Mouse (Mus musculus) megakaryocyte, adult 5-6 weeks (primary cell): ENCODE data around the gene Nt5c2. TPM values are rescaled to one million over a fixed set of nuclear protein-coding genes. Genes with fewer than 3 reads are reported as not detected.

Experiments
- ATAC-seq: 2 replicates; pipeline ENCODE4 v1.8.0; 2016; ENCODE audit warnings: mild to moderate bottlenecking, inconsistent platforms; ENCODE audit not compliant: poor library complexity, severe bottlenecking
- total RNA-seq, 2 experiments: library from RNA; stranded (forward) in 1 of 2; stranded (reverse) in 1 of 2; fragments of 153-499, 151-499 nt in 1 of 2; fragments of 221-1000, 200-1000 nt in 1 of 2; gene quantifications; 2 replicates each; pipeline versions ENCODE4 v1.2.3 to v1.2.4; 2015 to 2017

Nt5c2 gene
- total RNA-seq, 2 experiments from 2014 or later: 36.1 to 43.6 TPM

DNA sequence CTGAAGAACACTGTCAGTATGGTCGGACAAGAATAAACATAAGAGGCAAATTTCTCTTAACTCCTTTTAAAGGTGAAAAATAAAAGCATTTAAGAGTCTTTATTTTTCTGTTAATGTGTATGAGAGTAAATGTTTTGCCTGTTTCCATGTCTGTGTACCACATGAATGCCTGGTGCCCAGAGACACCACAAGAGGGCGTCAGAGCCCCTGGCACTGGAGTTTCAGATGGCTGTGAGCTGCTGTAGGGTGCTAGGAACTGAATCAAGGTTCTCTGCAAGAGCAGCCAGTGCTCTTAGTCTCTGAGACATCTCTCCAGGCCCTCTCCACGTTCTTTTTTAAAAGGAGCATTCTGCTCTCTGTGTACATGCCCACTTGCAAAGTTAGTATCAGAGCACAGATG lies 117.8 kb downstream of the Nt5c2 start:
- ATAC-seq: no peak

DNA sequence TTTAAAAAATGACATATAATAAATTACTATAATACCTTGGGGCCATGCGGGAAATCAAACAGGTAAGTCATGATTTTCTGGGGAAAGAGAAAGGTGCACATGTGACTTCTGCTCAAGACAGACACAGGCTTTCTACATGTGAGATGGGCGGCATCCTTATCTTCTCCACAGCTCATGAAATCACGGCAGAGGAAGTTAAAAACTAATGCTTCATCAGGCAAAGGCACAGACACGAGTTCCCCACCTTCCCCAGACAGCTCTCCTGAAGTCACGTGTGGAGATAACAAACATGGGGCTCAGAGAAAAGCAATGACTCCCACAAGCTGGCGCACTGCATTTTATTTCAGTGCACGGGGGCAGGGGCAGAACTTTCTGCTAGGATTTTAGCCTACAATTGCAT lies 121.5 kb downstream of the Nt5c2 start:
- no peak for ATAC-seq

DNA sequence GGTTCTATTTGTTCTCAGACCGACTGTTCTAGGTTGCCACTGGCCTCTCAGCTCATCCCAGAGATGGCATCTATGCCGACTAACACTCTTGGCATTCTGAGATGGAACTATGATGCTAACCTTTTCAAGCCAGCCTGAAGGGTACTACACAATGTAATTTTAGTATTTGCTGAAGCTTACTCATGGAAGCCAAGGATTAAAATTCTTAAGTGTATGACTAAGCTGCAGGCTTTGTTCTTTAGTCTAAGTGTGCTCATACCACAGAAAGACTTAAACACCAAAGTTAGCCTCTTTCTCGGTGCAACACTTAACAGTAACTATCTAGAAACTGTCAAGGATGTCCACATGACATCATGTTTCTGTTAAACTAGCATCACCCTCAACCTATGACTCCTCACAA lies 122.1 kb downstream of the Nt5c2 start:
- no peak for ATAC-seq

DNA sequence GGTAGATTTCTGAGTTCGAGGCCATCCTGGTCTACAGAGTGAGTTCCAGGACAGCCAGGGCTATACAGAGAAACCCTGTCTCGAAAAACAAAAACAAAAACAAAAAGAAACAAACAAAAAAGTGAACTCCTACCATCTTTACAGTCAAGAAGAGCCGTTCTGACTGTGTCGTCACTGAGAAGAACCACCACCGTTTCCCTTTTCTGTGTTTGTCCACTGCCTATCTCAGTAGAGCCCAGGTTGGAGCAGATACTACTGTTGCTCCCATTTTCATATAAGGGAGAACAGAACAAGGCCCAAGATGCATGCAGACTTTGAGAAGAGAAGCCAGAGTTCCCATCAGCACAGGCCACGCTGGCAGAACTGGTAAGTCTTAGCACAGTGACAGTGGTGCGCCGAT lies 124.3 kb downstream of the Nt5c2 start:
- no peak for ATAC-seq

DNA sequence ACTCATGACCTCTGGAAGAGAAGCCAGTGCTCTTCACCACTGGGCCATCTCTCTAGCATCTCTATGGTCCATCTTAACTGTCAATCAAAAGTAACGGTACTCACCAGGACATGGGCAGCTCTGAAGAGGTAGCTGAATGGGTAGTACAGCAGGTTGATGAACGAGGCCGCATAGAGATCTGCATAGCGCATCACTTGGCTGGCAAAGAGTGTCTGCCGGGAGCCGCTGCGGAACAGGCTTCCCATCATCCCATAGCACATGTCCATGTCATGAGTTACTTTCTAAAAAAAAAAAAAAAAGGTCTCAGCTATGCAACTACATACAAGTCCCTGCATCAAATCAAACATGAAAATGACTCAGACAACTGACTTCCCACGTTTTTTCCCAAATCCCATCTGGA lies 125.3 kb downstream of the Nt5c2 start:
- no peak for ATAC-seq

DNA sequence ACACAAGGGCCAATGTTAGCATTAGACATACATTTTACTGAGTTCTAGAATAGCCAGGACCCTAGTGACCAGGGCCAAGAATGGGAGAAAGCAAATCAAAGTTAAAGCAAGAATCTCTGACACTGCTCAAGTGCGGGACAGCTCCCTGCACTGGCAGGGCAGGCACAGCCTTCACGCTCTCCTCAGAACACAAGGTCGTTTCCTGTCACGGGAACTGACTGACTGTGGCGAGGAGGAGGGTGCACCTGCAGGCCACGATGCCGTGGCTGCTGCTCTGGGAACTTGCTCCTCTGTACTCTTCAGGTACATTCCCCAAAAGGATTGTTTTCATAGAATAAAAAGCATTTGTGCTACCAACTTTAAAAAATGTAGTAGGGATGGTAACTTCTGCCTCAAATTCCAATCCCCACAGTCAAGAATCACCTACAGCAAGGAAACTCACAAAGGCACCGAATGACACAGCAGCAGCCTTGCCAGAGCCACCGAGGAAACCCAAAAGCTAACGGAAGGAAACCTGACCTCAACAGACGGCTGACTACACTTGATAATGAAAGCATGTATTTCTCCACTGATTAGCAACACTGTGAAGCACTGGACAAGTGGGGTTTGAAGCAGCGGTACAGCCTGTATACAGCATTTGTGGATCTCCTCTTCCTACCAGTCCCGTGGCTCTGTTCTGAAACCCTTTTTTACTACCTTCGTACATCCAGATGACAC lies 127.0 kb downstream of the Nt5c2 start:
- peak; percentile 76 for ATAC-seq

DNA sequence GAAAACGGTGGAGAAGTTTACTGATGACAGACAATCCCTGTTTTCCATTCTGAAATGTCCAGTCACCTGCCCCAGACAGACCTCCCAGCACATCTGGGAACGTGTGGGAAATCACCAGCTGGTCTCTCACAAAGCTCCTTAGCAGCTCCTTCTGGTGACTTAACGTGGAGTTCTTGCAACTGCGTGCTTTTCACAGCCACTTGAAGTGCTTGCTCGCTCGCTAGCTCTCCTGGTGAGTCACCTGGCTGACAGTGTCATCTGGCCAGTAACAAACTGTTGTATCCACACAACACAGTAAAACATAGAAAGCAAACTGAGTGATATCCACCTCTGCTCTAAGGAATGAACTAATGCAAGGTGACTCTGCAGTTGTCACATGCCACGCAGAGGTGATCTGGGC lies 128.1 kb downstream of the Nt5c2 start:
- no peak for ATAC-seq

DNA sequence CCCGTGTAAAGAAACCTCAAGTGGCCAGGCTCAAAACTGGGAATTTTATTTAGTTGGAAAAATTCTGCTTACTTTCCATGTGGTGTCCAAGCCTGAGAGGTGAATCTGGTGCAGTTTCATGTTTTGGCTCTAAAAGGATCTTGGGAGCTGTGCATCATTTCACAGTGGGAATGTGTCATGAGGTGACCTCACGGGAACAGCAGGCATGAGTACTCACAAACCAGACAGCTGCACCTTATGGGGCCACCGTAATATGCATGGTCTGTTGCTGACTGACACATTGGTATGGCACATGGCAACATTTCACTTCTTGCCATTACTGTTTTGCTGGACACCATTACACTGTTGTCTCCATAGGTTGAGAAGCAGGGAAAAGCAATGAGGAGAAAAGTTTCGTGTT lies 129.6 kb downstream of the Nt5c2 start:
- ATAC-seq: no peak

DNA sequence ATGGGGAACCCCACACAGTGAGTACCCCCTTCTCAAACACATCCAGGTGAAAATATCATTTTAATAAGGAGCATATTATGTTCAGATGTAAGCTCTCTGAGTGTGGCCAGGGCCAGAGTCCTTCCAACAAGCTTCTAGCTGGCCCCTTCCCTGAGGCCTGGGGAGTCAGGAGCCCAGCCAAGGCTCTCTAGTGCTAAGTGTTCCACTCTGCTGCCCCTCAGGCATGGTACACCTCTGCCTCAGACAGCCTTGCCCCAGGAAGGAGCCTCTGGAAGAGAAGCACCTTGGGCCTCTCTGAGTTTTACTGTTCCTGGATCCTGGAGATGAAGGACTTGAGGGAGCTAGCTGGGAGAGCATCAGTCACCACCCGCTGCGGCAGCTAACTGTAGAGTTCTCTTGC lies 135.1 kb downstream of the Nt5c2 start:
- no peak for ATAC-seq

DNA sequence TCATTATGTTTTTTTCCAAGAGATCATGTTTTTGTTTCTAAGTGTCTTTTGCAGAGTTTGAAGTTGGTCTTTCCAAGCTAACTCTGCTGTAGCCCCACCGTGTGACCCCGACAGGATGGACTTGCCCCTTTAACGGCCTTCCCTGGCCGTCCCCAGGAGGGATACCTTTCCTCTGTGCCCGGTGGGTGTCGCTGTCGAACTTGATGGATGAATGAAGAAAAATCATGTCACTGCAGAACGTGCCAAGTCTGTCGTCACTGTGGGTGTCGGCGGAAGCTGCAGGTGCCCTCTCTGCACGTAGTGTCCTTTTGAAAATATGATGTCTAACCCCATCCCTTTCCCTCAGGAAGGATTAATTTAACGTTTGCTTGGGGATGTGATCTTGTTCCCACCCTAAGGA lies 136.6 kb downstream of the Nt5c2 start:
- ATAC-seq: peak; percentile 59

DNA sequence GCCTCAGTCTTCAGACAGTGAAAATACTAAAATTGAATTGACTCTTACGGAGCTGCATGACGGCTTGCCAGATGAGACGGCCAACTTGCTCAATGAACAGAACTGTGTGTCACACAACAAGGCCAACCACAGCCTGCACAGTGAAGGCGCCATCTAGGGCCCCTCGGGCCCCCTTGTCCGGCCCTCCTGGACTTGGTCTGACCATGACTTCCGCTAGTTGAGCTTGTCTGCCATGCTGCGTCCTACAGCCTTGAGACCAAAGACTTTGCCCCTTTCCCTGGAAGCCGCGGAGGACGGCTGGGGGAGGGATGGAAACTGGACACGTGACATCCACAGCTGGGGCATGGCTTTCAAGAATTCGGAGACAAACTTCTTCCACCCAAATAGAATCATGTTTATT lies 137.1 kb downstream of the Nt5c2 start:
- ATAC-seq: no peak

DNA sequence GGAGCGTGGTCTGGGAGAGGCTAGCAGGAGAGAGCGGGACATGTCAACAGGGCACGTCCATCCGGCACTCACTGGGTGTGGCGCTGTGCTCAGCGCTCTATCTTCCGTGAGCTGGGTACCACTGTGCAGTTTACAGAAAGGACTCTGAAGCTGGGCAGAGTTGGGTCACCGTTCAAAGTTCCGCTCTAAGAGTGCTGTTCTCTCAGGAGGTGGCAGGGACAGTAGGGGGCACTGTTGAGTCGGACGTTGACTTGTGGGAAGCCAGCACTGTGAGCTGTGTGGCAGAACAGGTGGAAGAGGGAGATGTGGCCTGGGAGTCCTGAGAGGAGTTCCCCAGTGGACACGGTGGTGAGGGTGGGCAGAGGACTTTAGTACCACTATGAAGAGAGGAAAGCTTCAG lies 139.2 kb downstream of the Nt5c2 start:
- ATAC-seq: peak; percentile 94

DNA sequence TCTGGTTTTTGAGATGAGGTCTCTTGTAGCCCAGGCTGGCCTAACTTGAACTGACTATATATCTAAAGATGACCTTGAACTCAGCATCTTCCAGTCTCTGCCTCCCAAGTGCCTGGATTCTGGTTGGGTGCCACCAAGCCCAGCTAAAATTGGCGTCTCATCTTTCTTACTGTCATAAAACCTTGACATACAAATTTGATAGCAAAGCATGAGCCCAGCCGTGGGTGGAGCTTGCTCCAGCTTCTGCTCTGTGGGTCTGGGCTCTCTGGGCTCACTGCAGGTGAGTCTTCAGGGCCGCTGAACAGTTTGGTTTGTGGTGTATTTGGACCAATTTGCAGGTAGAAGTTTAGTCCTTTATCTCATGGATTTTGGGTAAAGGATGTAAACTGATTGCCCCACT lies 141.0 kb downstream of the Nt5c2 start:
- ATAC-seq: no peak

DNA sequence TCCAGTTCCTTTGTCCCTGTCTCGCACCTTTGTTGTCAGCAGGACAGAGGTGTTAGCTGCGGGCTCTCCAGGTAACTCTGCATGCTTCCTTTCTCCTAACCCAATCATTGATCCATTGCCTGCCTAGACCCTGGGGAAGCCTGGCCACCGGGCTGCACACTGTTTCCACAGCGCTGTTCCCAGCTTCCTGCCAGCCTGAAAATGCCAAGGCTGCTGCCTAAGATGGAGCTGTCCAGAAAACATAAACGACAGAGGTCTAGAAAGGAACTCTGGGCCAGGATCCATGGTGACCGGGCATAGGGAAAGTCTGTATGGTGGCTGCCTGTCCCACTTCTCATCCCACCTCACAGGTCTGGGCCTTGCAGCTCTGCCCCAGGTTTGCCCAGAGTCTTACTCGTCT lies 143.3 kb downstream of the Nt5c2 start:
- no peak for ATAC-seq

DNA sequence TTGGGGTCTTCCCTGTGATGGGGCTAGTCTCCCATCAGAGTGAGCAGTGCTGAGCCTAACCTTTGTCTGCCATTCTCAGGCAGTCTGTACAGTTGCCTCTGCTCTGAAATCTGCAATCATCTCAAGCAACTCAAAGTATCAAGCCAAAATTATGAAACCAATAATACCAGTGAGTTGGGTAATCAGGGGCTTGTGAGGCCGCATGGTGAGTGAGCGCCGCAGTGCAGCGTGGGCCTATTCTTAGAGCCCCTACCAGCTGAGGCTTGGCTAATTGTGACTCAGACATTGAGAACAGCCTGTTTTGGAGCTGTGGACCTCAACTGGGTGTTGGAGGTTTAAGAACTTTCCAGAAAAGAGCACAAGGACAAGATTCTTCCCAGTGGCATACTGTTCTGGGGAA lies 143.9 kb downstream of the Nt5c2 start:
- ATAC-seq: no peak

DNA sequence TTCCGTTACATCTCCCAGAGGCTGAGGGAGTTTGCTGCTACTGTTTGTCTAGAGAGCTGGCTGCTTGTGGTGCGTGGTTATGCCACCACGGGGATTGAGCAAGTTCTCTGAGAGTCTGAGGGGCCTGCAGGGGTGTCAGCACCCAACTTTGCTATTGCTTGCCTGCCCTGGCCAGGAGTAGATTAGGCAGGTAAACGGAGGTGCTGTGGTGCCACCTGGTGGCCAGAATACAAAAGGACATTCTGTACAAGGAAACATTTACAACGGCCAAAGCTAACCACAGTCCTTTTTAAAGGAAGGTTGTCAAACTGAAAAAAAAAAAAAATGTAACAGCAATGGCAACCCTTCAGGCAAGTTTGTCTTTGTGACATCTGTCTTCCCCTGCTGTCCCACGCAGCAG lies 145.4 kb downstream of the Nt5c2 start:
- ATAC-seq: peak; percentile 93

DNA sequence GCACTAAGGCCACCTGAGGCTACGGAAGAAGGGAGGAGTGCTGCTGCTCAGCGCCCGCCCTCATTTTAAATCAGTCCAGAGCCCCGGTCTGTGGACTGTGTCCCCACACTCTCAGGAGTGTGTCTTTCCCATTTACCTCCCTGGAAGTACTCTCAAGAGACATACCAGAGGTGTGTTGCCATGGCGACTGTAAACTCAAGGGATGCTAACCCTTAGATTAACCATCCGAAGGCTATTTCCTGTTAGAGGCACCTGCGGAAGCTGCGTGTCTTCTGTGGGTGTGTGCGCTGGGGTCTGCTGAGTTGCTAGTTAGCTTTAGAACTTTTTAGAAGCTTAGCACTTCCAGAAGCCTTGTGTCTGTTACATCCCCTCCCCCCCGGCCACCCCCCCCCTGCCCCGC lies 145.9 kb downstream of the Nt5c2 start:
- peak; percentile 38 for ATAC-seq

DNA sequence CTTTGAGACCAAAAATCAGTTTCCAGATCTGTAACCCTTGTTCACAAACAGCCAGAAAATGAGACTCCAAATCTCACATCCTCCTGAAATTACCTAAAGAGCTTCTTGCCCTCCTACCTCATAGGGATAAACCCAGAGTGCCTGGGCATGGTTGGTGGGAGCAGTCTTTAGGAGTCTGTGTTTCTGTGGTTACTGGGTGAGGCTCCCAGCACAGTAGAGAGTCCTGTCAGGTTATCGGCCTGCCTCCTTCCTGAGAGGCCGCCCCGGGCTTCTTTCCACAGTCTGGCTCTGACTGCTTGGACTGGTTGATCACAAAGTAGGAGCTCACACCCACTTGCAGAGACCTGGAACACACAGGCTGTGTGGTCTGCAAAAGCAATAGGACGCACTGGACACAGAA lies 149.6 kb downstream of the Nt5c2 start:
- no peak for ATAC-seq

DNA sequence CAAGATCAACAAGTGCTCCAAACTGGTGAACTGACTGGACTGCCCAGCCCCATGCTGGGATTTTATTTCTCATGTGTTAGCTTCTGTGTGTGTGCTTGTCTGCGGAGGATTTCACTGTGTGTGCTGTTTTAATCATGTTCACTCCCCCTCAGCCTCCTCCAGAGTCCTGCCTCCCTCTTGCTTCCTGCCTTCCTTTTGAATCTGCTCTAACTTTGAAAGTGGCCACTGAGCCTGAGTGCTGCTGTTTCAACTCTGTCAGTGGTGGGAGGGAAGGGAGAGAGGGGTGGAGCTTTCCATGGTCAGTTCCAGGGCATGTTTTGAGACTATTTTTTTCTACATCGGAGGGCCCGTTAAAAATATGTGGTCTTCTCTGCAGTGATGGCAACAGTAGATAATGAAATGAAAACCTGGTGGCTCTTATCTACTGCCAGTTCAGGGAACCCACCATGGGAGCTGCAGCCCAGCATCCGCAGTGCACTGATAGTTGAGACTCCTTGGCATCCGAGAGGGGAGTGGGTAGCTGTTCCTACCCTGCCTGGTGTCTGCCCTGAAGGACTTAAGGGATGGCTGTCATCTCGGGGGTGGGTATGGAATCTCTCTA lies 150.1 kb downstream of the Nt5c2 start:
- ATAC-seq: no peak

DNA sequence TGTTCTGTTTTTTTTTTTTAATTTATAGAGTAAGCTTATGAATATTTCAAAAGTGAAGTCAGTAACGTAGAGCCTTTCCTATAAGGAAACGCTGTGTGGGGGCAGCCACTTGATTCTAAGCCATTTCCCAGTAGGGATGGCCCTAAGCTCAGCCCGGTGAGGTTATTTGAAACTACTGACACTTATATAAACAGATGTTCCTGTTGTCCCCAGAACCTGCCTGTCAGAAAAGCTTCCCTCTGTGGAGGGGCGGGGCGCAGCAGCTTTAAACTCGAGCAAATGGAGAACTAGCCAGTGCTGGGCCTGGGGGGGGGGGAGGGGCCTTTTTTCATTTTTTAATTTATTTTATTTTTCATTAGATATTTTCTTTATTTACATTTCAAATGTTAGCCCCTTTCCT lies 150.9 kb downstream of the Nt5c2 start:
- ATAC-seq: peak; percentile 66

DNA sequence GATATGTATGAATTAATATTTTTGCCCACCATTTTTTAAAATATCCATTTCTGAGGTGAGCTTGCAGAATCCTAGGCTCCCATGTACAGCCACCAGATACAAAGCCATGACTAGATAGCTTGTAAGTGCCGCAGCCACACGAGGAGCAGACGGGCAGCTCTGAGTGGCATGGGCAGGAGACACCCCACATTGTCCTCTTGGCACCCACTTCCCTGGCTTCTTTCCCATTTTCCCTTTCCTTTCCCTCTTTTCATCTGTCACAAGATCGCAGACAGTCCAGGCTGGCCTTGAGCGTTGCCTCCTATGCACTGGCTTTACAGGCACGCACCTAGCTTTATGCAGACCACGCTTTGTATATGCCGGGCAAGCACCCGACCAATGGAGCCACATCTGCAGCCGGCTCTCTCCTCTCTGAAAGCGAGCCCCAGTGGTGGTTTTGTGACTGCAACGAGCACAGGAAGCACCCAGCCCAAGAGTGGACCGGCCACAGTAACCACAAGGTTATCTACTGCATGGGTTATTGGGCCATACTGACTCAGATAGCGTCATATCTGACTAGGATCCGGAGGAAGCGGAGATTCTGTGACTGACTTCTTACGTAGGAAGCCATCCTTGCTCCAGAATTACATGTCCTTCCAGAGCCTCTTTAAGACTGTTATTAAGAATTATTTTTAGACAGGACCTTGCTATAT lies 151.6 kb downstream of the Nt5c2 start:
- ATAC-seq: peak; percentile 94

DNA sequence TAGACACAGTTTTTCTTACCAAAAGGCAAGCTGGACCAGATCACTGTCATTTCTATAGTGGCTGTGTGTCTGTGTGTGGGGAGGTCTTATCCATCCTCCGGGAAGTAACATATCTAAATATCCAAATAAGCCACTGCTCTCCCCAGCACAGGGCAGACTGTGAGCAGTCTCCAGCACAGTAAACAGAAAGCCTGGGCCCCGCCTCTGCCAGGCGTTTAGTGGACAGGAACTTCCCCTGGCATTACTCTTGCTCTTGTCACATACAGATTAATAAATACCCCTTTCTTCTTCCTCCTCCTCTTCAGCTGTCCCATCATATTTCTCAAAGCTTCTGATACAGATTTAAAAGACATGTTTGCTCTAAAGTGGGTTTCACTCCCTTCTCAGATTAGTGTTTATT lies 152.4 kb downstream of the Nt5c2 start:
- no peak for ATAC-seq
